Mouse (Mus musculus): ENCODE measurements around the gene Cr2. TPM values are rescaled to one million over a fixed set of nuclear protein-coding genes. Genes with fewer than 3 reads are reported as not detected.
A peak's percentile ranks its signal among the peaks of the same experiment; 100 is the strongest.
"Not testable (repeated sequence)": the region's sequence is repeated elsewhere in the genome, so short reads cannot be mapped to it uniquely, and the experiment has no call there.

The Cr2 gene
- 1 to 10 TPM in 1 of 2 experiments, under 1 TPM in 1; 0.23 to 1.1 TPM for total RNA-seq (2021)
- long read RNA-seq, experiment 1: 0 reads
- long read RNA-seq, experiment 2, partial matches to known transcripts: 2 of 2 reads
- long read RNA-seq, experiment 2, other reads (novel, unspliced or antisense): 0 of 2 reads

GRCm38 (mm10) chr1:195175980-195176931 is at the start of gene Cr2:
TSS of gene Cr2 (minus strand) at chr1:195176716.
- H3K4me3 ChIP-seq: peak within 1 kb of the TSS; percentile 17
- peak; percentile 39 to 47 for DNase-seq (ENCODE audit: low spot score in 2 of 2)
- no peak within 1 kb of the TSS for H3K27ac ChIP-seq
- TF ChIP-seq CTCF (conservative IDR thresholded peaks at IDR 0.05): peak; percentile 67

GRCm38 (mm10) chr1:195221781-195222180 is 45.3 kb upstream of the Cr2 start:
- no peak for TF ChIP-seq CTCF (conservative IDR thresholded peaks at IDR 0.05)
- DNase-seq (ENCODE audit: low spot score in 2 of 2): no peak
- no peak overlapping the region for H3K27ac ChIP-seq
- H3K4me3 ChIP-seq: no peak overlapping the region

- DNase-seq (ENCODE audit: low spot score in 2 of 2); H3K4me3 ChIP-seq; H3K27ac ChIP-seq: not testable (repeated sequence)
Observed at GRCm38 (mm10) chr1:195212851-195213250, 36.3 kb upstream of the Cr2 start.

- Histone ChIP-seq H3K4me3 (no peak overlapping the region), H3K27ac (no peak overlapping the region)
- no peak for TF ChIP-seq CTCF (conservative IDR thresholded peaks at IDR 0.05)
- DNase-seq (ENCODE audit: low spot score in 2 of 2): no peak
Observed at GRCm38 (mm10) chr1:195184746-195185145, 8.2 kb upstream of the Cr2 start.

GRCm38 (mm10) chr1:195164996-195165755 is 11.3 kb downstream of the Cr2 start:
- H3K27ac ChIP-seq: no peak overlapping the region

GRCm38 (mm10) chr1:195132070-195132469 is 44.4 kb downstream of the Cr2 start:
- no peak for DNase-seq (ENCODE audit: low spot score in 2 of 2)
- peak overlapping the region; percentile 72 for H3K4me3 ChIP-seq
- H3K27ac ChIP-seq: peak overlapping the region; percentile 99
- TF ChIP-seq CTCF (conservative IDR thresholded peaks at IDR 0.05): no peak

More at GRCm38 (mm10) chr1:195164996-195165755, 11.3 kb downstream of the Cr2 start:
- no peak overlapping the region for H3K4me3 ChIP-seq
- DNase-seq (ENCODE audit: low spot score in 2 of 2): no peak
- no peak for TF ChIP-seq CTCF (conservative IDR thresholded peaks at IDR 0.05)

GRCm38 (mm10) chr1:195131675-195132015 is 44.9 kb downstream of the Cr2 start:
- DNase-seq (ENCODE audit: low spot score in 2 of 2): no peak
- TF ChIP-seq CTCF (conservative IDR thresholded peaks at IDR 0.05): no peak
- H3K4me3 ChIP-seq: peak overlapping the region; percentile 72
- H3K27ac ChIP-seq: peak overlapping the region; percentile 99

- Histone ChIP-seq H3K27ac (peak within 1 kb of the TSS; percentile 99), H3K4me3 (peak within 1 kb of the TSS; percentile 72)
- peak; percentile 78 for TF ChIP-seq CTCF (conservative IDR thresholded peaks at IDR 0.05)
- DNase-seq (ENCODE audit: low spot score in 2 of 2): peak; percentile 85 to 92
Observed at GRCm38 (mm10) chr1:195130953-195131674, 45.4 kb downstream of the Cr2 start, which contains the start of gene Cr1l. TSS of gene Cr1l (minus strand) at chr1:195131586.

GRCm38 (mm10) chr1:195130479-195130878 is 46.0 kb downstream of the Cr2 start:
- TF ChIP-seq CTCF (conservative IDR thresholded peaks at IDR 0.05): no peak
- no peak for DNase-seq (ENCODE audit: low spot score in 2 of 2)
- Histone ChIP-seq H3K27ac (peak overlapping the region; percentile 99), H3K4me3 (peak overlapping the region; percentile 72)

GRCm38 (mm10) chr1:195129867-195130266 is 46.6 kb downstream of the Cr2 start:
- H3K4me3 ChIP-seq: peak overlapping the region; percentile 72
- DNase-seq (ENCODE audit: low spot score in 2 of 2): no peak
- no peak for TF ChIP-seq CTCF (conservative IDR thresholded peaks at IDR 0.05)
- no peak overlapping the region for H3K27ac ChIP-seq

- no peak for DNase-seq (ENCODE audit: low spot score in 2 of 2)
- no peak overlapping the region for H3K4me3 ChIP-seq
- TF ChIP-seq CTCF (conservative IDR thresholded peaks at IDR 0.05): no peak
- no peak overlapping the region for H3K27ac ChIP-seq
Observed at GRCm38 (mm10) chr1:195114414-195114813, 62.1 kb downstream of the Cr2 start.

- DNase-seq (ENCODE audit: low spot score in 2 of 2): no peak
- peak; percentile 22 for TF ChIP-seq CTCF (conservative IDR thresholded peaks at IDR 0.05)
- Histone ChIP-seq H3K27ac (no peak overlapping the region), H3K4me3 (no peak overlapping the region)
Observed at GRCm38 (mm10) chr1:195113621-195114020, 62.9 kb downstream of the Cr2 start.

Measured in layer of hippocampus, adult 2 months (tissue).